Mouse (Mus musculus): ENCODE results near the gene Slc7a9. TPM values are rescaled to one million over a fixed set of nuclear protein-coding genes. Genes with fewer than 3 reads are reported as not detected.

Slc7a9 gene
- polyA plus RNA-seq, 1 experiment from 2014 or later, result 0.27 TPM

Other genes with a start within 250 kb of the Slc7a9 start
- 10.3 and 11.2 TPM in 2 replicates for gene Lrp3, start 233.3 kb upstream of the Slc7a9 start, polyA plus RNA-seq (2015; fragmentation: Nextera tagmentation; extraction: Ambion mirVana)
- 20.2 and 21.7 TPM in 2 replicates for gene Gpatch1, start 130.4 kb upstream of the Slc7a9 start, polyA plus RNA-seq (2015; fragmentation: Nextera tagmentation; extraction: Ambion mirVana)
- gene Rhpn2, start 114.6 kb upstream of the Slc7a9 start, polyA plus RNA-seq (2015; fragmentation: Nextera tagmentation; extraction: Ambion mirVana), result 4.3 and 5.6 TPM in 2 replicates
- gene Faap24, start 52.0 kb upstream of the Slc7a9 start, polyA plus RNA-seq (2015; fragmentation: Nextera tagmentation; extraction: Ambion mirVana), result 16.1 and 17.4 TPM in 2 replicates
- 52.7 and 54.1 TPM in 2 replicates for gene Cep89, start 51.8 kb upstream of the Slc7a9 start, polyA plus RNA-seq (2015; fragmentation: Nextera tagmentation; extraction: Ambion mirVana)
- 0.76 TPM in 1 of 2 replicates, not detected in the other for gene Tdrd12, start 88.9 kb downstream of the Slc7a9 start, polyA plus RNA-seq (2015; fragmentation: Nextera tagmentation; extraction: Ambion mirVana)
- 57.4 and 61.9 TPM in 2 replicates for gene Nudt19, start 107.5 kb downstream of the Slc7a9 start, polyA plus RNA-seq (2015; fragmentation: Nextera tagmentation; extraction: Ambion mirVana)
- gene Rgs9bp, start 136.8 kb downstream of the Slc7a9 start, polyA plus RNA-seq (2015; fragmentation: Nextera tagmentation; extraction: Ambion mirVana), result 0.26 and 0.28 TPM in 2 replicates
- gene Ankrd27, start 137.4 kb downstream of the Slc7a9 start, polyA plus RNA-seq (2015; fragmentation: Nextera tagmentation; extraction: Ambion mirVana), result 39.0 and 42.3 TPM in 2 replicates
- gene Pdcd5, start 198.7 kb downstream of the Slc7a9 start, polyA plus RNA-seq (2015; fragmentation: Nextera tagmentation; extraction: Ambion mirVana), result 289 and 328 TPM in 2 replicates